Mouse (Mus musculus) embryonic fibroblast, embryonic 13.5 days (primary cell): Measurements from ENCODE around the gene Gys1. TPM values are rescaled to one million over a fixed set of nuclear protein-coding genes. Genes with fewer than 3 reads are reported as not detected.
A peak's percentile ranks its signal among the peaks of the same experiment; 100 is the strongest.

Experiments used
- H3K27ac ChIP-seq: 2 replicates; pipeline ENCODE4 v1.5.1; 2012; ENCODE audit warnings: low read length, control low read depth, inconsistent platforms; ENCODE audit not compliant: insufficient read depth
- H3K4me1 ChIP-seq: 2 replicates; pipeline ENCODE4 v1.6.1; 2011; ENCODE audit warnings: low read length; ENCODE audit not compliant: control insufficient read depth, insufficient read depth
- H3K4me3 ChIP-seq: 2 replicates; pipeline ENCODE4 v1.5.1; 2011; ENCODE audit warnings: mild to moderate bottlenecking, control low read depth, low read length; ENCODE audit not compliant: insufficient read depth
- CTCF ChIP-seq: IDR thresholded peaks from 2 replicates; pipeline ENCODE4 v1.5.1; 2011; ENCODE audit warnings: mild to moderate bottlenecking, control low read depth, low read length, moderate library complexity, borderline replicate concordance; ENCODE audit not compliant: insufficient read depth
- POLR2A ChIP-seq: IDR thresholded peaks from 2 replicates; pipeline ENCODE4 v1.6.1; 2011; ENCODE audit warnings: low read depth, mild to moderate bottlenecking, control low read depth, low read length, moderate library complexity
- polyA plus RNA-seq: library from polyadenylated mRNA; stranded (reverse); fragments of >200 nt; gene quantifications from 2 replicates; pipeline ENCODE4 v1.2.4, GENCODE M21; 2011; ENCODE audit warnings: low read depth; ENCODE audit not compliant: missing spikeins, insufficient read length

The Gys1 gene
- polyA plus RNA-seq, 1 experiment, result 47.6 TPM

DNA sequence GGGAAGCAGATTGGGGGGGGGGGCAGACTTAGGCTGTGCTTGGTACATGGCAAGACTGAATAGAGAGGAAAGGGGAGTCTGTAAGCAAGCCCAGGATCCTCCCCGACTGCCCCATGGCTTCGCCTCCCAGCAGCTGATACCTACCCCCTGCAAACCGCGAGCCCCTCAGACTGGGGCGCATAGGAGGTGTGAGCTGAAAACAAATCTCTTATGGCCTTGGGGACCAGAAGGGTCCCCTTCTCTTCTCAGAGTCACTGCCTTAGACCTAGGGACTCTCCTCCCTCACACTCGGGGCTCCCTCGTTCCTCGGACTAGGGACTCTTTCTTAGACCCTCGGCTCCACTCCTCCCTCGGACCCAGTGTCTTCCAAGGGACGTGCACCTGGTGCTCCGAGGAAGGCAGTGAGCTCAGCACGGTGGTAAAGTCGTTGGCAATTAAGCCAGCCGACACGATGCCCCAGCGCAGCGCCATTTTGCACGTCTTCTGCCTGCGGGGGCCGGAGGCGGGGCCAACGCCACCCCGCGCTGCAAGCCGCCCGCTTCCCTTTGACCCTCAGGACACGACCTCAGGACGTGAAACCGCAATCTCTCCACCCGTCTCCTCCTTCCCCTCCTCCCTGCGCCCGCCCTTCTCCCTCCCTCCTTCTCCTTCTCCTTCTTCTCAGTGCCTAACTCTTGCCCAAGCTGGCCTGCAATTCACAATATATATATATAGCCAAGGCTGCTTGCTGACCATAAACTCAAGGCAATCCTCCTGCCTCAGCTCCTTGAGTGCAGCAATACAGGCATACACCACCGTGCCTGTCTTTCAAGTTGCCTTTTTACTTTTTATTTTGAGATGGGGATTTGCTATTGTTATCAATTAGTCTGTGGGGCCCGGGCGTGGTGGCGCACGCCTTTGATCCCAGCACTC lies 53.9 kb downstream of the Gys1 start, which contains the start of gene Dhdh:
TSS of gene Dhdh (minus strand) at position 513 of the 912 bp plus-strand sequence.
- Histone ChIP-seq H3K4me1 (peaks cover 5% of the 10 kb centered on the region; the same call in 1 of the 2 replicates), H3K4me3 (0 out of 2 replicates have a peak within 1 kb of the TSS, but pooled peaks have one; percentile 3), H3K27ac (no peak within 1 kb of the TSS)
- no peak for TF ChIP-seq CTCF
- TF ChIP-seq POLR2A, result peak; percentile 51; the same call in 1 of the 2 replicates

DNA sequence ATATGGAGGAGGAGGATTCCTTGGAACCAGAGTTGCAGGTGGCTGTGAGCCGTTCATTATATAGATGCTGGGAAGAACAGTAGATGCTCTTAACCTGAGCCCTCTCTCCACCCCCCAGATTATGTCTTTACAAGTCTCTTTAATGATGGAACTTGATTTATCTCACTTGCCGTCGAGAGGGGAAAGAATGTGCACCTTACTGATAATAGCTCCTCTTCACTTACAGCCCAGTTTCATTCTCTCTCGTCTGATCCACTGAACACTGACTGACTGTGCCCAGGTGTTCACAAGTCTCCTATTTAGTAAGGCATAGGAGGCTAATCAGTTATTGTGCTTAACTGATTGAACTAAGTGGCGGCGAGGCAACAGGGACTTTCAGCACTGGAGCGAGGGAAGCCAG lies 54.9 kb downstream of the Gys1 start:
- peaks cover 5% of the 10 kb centered on the region; the same call in 1 of the 2 replicates for H3K4me1 ChIP-seq
- TF ChIP-seq CTCF (no peak), POLR2A (no peak)
- no peak overlapping the region for H3K27ac ChIP-seq
- no peak overlapping the region for H3K4me3 ChIP-seq

DNA sequence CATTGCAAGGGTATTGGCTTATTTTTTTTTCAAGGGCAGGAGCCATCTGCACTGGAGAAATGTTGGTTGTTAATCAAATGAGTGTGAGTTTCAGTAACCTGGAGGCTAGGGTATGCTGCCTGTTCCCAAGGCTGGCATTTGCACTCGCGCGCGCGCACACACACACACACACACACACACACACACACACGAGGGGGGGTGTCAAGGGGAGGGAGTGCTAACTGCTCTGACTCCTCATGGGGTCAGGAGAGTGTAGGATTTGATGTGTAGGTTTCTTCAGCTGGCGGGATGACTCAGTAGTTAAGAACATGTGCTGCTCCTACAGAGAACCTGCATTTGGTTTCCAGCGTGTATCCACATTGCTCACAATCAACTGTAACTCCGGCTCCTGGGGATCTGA lies 56.2 kb downstream of the Gys1 start:
- H3K4me1 ChIP-seq, result peaks cover 5% of the 10 kb centered on the region; the same call in 1 of the 2 replicates
- no peak for TF ChIP-seq CTCF
- TF ChIP-seq POLR2A, result no peak
- no peak overlapping the region for H3K4me3 ChIP-seq
- 0 out of 2 replicates have a peak overlapping the region, but pooled peaks have one; percentile 10 for H3K27ac ChIP-seq

DNA sequence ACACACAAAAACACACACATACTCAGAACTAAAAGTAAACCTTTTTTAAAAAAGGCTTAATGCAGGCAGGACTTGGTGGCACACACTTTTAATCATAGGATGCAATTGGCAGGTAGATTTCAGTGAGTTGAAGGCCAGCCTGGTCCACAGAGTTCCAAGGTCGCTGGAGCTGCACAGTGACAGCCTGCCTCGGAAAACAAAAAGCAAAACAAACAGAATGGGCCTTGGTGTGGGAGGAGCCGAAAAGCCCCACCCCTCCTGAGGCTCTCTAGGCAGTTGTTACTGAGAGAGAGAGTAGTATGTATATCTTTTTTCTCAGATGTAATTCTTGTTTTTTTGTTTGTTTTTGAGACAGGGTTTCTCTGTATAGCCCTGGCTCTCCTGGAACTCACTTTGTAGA lies 56.6 kb downstream of the Gys1 start:
- H3K27ac ChIP-seq, result 0 out of 2 replicates have a peak overlapping the region, but pooled peaks have one; percentile 10
- H3K4me3 ChIP-seq, result no peak overlapping the region
- H3K4me1 ChIP-seq, result peaks cover 5% of the 10 kb centered on the region; the same call in 1 of the 2 replicates
- no peak for TF ChIP-seq CTCF
- no peak for TF ChIP-seq POLR2A

DNA sequence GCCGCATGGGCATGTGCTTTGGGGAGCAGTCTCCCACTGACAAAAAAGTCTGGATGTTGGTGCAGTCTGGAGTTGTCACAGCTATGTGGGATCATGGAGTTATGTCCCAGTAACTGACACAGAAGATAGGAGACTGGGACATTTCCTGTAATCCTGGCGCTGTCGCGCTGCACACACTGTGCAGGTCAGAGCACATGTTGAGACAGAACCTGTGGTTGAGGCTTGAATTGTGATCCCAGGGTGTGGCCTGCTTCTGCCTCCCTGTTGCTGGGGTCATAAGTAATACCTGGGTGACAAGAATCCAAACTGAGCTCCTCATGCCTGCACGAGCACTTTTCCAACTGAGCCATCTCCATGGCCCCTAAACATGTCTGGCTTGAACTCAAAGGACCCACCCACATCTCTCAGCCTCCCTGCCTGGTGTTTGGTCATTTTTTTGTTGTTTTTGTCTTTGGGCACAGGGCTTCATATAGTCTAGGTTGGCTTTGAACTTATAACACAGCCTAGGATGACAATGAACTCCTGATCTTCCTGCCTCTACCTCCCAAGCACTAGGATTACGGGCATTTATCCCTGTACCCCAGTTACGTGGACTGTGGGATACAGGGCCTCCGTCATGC lies 57.7 kb downstream of the Gys1 start:
- Histone ChIP-seq H3K4me1 (peaks cover 5% of the 10 kb centered on the region; the same call in 1 of the 2 replicates), H3K27ac (no peak overlapping the region), H3K4me3 (no peak overlapping the region)
- TF ChIP-seq CTCF (no peak), POLR2A (no peak)

DNA sequence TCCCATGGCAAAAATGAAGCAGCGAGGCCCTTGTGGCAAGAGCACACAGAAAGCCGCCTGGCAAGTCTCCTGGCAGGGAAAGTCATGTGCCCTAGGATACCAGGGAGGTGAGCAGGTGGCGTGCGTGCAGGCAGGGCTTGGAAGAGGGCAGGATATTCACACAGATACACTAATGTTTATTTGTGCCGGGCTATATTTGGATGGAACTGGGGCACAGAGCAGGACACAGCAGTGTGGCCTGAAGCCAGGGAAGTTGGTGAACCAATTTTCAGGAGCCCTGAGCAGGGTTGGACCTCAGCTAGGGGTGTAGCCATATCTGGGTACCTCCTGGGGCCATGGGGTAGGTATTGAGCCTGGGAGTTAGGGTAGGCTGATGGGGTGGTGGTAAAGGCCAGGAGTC lies 58.3 kb downstream of the Gys1 start:
- Histone ChIP-seq H3K4me3 (no peak overlapping the region), H3K27ac (no peak overlapping the region)
- TF ChIP-seq POLR2A, result no peak
- TF ChIP-seq CTCF, result no peak

DNA sequence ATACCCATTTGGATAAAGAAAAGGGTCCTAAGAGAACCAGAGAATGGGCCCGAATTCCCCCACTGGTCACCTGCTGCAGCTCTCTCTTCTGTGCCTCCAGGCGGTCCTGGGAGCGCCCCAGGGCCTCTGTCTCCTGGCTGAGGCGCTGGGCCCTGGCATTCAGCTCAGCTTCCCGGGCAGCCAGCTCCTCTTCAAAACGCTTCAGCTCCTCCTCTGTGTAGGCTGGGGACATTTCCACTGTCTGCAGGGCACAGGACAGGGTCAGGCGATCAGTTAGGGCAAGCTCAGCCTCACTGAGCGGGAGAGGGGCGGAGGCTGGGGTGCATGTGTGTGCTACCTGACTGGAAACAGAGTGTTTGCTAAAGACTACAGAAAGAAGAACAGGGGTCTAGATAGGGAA lies 59.9 kb downstream of the Gys1 start:
- H3K4me3 ChIP-seq, result no peak overlapping the region
- no peak overlapping the region for H3K27ac ChIP-seq
- peaks cover 5% of the 10 kb centered on the region; the same call in 1 of the 2 replicates for H3K4me1 ChIP-seq
- TF ChIP-seq CTCF (no peak), POLR2A (no peak)

More for the DNA sequence above, 58.3 kb downstream of the Gys1 start:
- H3K4me1 ChIP-seq, result peaks cover 5% of the 10 kb centered on the region; the same call in 1 of the 2 replicates

DNA sequence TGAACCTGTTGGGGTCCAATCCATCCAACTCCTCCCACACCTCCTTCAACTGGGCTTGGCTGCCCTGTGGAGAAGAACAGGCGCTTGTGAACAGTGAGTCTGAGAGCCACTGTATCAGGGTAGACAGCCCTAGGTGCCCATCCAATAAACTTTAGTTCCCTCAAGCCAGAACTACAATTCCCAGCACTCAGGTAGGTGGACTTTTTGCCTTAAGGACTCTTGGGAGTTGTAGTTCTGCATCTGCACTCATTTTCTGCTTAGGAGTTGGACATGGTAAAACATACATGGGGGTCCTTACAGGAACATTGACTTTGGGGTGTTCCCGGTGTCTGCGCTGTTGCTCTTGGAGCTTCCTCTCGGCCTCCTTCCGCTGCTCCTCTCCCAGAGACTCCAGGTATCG lies 63.8 kb downstream of the Gys1 start:
- no peak overlapping the region for H3K27ac ChIP-seq
- TF ChIP-seq POLR2A, result no peak
- TF ChIP-seq CTCF, result no peak
- H3K4me3 ChIP-seq, result no peak overlapping the region
- no peaks in the 10 kb centered on the region for H3K4me1 ChIP-seq

Other genes with a start within 250 kb of the Gys1 start
- not detected in 2 replicates for gene Ccdc155, start 230.0 kb upstream of the Gys1 start, polyA plus RNA-seq
- gene Dkkl1, start 222.7 kb upstream of the Gys1 start, polyA plus RNA-seq, result not detected in 2 replicates
- gene Tead2, start 219.1 kb upstream of the Gys1 start, polyA plus RNA-seq, result 79.9 and 94.3 TPM in 2 replicates
- gene Cd37, start 195.7 kb upstream of the Gys1 start, polyA plus RNA-seq, result 0.86 TPM in 1 of 2 replicates, not detected in the other
- not detected in 2 replicates for gene Slc6a16, start 193.8 kb upstream of the Gys1 start, polyA plus RNA-seq
- not detected in 2 replicates for gene Slc6a21, start 157.3 kb upstream of the Gys1 start, polyA plus RNA-seq
- 9.8 and 12.8 TPM in 2 replicates for gene Trpm4, start 101.1 kb upstream of the Gys1 start, polyA plus RNA-seq
- not detected in 2 replicates for gene Hrc, start 99.6 kb upstream of the Gys1 start, polyA plus RNA-seq
- gene Ppfia3, start 67.8 kb upstream of the Gys1 start, polyA plus RNA-seq, result 2.5 and 2.7 TPM in 2 replicates
- 2.3 TPM in 1 of 2 replicates, not detected in the other for gene Lin7b, start 64.3 kb upstream of the Gys1 start, polyA plus RNA-seq
- 407 and 463 TPM in 2 replicates for gene Snrnp70, start 39.1 kb upstream of the Gys1 start, polyA plus RNA-seq
- gene Kcna7, start 29.2 kb upstream of the Gys1 start, polyA plus RNA-seq, result not detected in 2 replicates
- 0.79 and 1.0 TPM in 2 replicates for gene Ntf5, start 21.1 kb upstream of the Gys1 start, polyA plus RNA-seq
- gene Lhb, start 14.0 kb upstream of the Gys1 start, polyA plus RNA-seq, result not detected in 2 replicates
- 67.9 and 74.6 TPM in 2 replicates for gene Ruvbl2, start 3.3 kb downstream of the Gys1 start, polyA plus RNA-seq
- 3,506 and 4,699 TPM in 2 replicates for gene Ftl1, start 25.0 kb downstream of the Gys1 start, polyA plus RNA-seq
- 218 and 278 TPM in 2 replicates for gene Bax, start 32.1 kb downstream of the Gys1 start, polyA plus RNA-seq
- gene Tulp2, start 47.0 kb downstream of the Gys1 start, polyA plus RNA-seq, result not detected in 2 replicates
- gene Gm45808, start 52.0 kb downstream of the Gys1 start, polyA plus RNA-seq, result not detected in 2 replicates
- gene Dhdh, start 54.0 kb downstream of the Gys1 start, polyA plus RNA-seq, result 0.68 and 1.2 TPM in 2 replicates
- 409 and 447 TPM in 2 replicates for gene Nucb1, start 75.6 kb downstream of the Gys1 start, polyA plus RNA-seq
- gene Ppp1r15a, start 91.4 kb downstream of the Gys1 start, polyA plus RNA-seq, result 31.7 and 35.9 TPM in 2 replicates
- 9.1 and 11.4 TPM in 2 replicates for gene Plekha4, start 91.5 kb downstream of the Gys1 start, polyA plus RNA-seq
- not detected in 2 replicates for gene Hsd17b14, start 120.0 kb downstream of the Gys1 start, polyA plus RNA-seq
- gene Bcat2, start 135.3 kb downstream of the Gys1 start, polyA plus RNA-seq, result 25.7 and 30.6 TPM in 2 replicates
- 1.4 and 5.2 TPM in 2 replicates for gene Fgf21, start 180.6 kb downstream of the Gys1 start, polyA plus RNA-seq
- not detected in 2 replicates for gene Fut1, start 182.4 kb downstream of the Gys1 start, polyA plus RNA-seq
- gene Izumo1, start 187.0 kb downstream of the Gys1 start, polyA plus RNA-seq, result not detected in 2 replicates
- 0.15 and 0.37 TPM in 2 replicates for gene Rasip1, start 192.6 kb downstream of the Gys1 start, polyA plus RNA-seq
- 0.70 and 1.8 TPM in 2 replicates for gene Mamstr, start 205.1 kb downstream of the Gys1 start, polyA plus RNA-seq
- gene Fut2, start 231.6 kb downstream of the Gys1 start, polyA plus RNA-seq, result not detected in 2 replicates
- 0.58 TPM in 1 of 2 replicates, not detected in the other for gene Ntn5, start 249.2 kb downstream of the Gys1 start, polyA plus RNA-seq